Mouse (Mus musculus) c-Kit-positive CD71-negative TER-119-negative erythroid progenitor cells, embryonic 14.5 days (primary cell): ENCODE data around the gene Rela.
"Not testable (repeated sequence)": the region's sequence is repeated elsewhere in the genome, so short reads cannot be mapped to it uniquely, and the experiment has no call there.

Source experiments
- DNase-seq: peaks from one replicate; pipeline ENCODE4 v3.0.0-alpha.2; 2013; ENCODE audit warnings: low read depth

Rela gene

DNA sequence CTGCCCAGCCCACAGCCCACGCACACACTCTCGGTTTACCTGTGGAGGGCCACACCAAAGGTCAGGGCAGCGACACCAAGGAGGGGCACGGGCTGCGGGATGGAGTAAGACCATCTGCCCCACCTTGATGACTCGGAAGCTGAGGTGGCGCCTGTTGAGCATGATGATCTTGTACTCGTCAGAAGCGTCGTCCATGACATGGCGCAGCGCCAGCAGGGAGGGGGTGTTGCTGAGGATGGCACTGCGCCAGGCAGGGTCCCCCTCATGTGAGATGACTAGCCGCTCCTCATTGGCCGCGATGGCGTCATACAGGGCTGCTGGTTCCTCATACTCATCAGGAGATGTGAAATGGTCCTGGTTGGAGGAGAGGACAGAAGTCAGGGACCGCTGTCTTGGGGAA is 29.1 kb downstream of the Rela start:
- DNase-seq = no peak

GRCm38 (mm10) chr19:5668372-5668771 is 31.1 kb downstream of the Rela start:
- no peak for DNase-seq

GRCm38 (mm10) chr19:5680432-5680831 is 43.1 kb downstream of the Rela start:
- no peak for DNase-seq

- no peak for DNase-seq
Measured at GRCm38 (mm10) chr19:5684236-5684635, 47.0 kb downstream of the Rela start.

DNA sequence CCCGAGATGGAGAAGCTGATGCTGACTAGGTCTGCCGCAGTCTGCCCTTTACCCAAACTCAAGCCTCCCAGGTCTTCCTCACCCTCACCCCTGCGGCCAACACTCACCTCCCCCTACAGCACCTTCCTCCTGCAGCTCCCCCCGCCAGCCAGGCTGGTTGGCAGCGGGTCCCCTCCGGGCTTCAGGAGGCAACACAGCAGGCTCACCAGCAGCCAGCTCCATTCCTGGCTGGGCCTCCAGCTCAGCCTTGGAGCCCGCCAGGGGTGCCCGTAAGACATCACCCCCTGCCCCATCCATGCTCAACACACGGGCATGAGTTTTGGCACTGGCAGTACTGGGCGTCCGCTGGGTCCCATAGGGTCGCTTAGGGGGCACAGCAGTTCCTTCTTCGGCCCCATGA is 47.7 kb downstream of the Rela start:
- DNase-seq = no peak

- DNase-seq = no peak
Measured at GRCm38 (mm10) chr19:5685431-5685830, 48.1 kb downstream of the Rela start.

DNA sequence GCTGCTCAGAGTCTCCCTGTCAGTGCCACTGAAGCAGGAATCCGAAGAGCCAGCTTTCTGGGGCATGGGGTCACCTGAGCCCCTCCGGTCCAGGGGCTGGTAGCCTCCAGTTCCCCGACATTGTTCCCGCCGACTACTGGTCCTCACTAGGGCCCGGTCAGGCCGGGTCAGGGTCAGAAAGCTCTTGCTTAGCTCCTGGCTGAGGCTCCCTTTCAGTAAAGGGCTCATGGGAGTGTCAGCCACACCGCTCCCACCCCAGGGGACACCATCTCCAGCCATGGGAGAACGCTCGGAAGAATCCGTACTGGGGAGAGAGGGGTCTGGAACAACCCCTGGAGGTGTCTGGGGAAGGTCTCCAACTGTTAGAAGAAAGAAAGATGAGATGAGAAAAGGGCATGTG is 48.6 kb downstream of the Rela start:
- no peak for DNase-seq

DNA sequence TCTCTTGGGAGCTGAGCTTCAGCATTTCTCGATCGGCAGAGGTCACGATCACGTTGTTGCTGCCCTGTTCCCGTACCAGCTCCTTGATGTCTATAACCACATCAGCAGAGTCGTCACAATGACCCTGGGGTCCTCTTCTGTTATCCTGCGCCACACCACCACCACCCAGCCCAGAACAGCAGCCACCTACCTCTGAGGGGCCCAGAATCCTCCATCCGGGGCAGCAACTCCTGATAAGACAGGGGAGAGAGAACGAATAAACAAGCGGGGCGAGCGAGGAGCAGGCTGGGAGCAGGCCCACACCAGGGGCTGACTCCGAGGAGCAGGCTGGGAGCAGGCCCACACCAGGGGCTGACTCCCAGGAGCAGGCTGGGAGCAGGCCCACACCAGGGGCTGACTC is 49.2 kb downstream of the Rela start:
- no peak for DNase-seq

DNA sequence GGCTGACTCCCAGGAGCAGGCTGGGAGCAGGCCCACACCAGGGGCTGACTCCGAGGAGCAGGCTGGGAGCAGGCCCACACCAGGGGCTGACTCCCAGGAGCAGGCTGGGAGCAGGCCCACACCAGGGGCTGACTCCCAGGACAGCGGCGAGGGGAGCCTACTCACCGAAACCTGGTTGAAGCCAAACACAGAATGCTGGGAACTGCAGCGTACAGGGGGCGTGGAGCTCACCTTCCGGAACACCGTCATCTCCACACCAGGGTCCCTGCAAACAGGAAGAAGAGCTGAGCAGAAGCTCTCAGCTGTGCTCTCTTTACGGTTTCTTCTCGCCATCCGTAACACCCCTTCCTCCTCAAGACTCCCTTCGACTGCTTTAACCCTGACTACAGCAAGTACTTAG is 49.7 kb downstream of the Rela start:
- not testable (repeated sequence) for DNase-seq

DNA sequence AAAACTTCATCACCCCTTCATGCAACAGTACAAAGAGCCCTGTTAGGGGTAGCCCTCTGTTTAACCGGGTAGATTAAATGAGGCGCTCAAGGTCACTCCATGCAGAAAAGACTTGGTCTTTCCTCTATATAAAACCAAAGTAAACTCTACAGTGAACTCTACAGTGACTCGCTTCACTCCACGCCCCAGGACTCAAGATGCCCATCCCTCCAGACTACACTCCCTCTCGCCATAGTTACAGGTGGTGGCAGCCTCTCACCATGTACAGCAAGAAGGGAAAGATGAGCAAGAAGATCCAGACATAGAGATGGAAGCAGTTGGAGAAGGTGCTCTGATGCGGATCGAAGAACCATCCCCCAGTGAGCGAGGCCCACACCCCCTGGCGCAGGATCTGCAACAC is 50.5 kb downstream of the Rela start:
- no peak for DNase-seq

DNA sequence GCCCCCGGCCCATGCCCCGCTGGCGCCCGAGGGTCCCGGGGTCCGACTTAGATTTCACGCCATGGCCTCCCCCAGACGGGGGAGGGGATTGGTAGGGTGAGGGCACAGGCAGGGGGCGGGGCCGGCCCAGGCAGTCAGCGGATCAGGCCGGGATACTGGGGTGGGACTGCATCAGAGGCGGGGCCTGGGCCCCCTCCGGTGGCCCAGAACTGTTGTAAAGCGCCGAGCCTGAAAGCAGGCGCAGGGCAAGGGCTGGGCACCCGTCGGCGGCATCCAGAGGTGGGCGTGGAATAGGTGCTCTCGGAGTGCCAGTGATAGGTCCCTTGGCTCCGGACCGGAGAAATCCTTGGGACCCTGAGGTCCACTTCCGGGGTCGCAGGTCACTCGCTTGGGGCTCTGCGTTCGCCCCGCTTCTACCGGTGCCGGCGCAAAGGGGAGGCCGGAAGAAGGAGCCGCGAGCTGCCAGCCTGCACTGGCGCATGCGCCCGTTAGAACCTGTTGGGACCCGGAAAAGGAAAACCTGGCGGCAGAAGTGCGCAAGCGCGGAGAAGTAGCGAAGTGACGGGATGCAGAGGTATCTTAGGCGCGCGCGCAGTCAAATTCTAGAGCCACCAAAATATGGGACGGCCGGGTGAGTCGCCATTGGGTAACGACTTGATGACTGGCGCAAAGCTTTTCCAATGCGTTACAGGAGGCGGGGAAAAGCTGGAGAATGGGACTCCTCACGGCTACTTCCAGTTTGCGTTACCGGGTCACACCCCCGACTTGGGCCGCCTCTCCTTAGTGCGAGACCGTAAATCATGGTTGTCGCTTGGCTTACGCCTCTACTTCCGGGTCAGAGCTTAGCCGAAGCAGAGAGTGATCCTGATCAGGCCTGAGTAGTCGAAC is 51.2 kb downstream of the Rela start, which contains the start of the genes Map3k11 and Pcnx3:
Map3k11 (plus strand) TSS at position 543 of the 888 bp plus-strand sequence.
Pcnx3 (minus strand) TSS at position 709 of the 888 bp plus-strand sequence.
- DNase-seq = peak; percentile 97

DNA sequence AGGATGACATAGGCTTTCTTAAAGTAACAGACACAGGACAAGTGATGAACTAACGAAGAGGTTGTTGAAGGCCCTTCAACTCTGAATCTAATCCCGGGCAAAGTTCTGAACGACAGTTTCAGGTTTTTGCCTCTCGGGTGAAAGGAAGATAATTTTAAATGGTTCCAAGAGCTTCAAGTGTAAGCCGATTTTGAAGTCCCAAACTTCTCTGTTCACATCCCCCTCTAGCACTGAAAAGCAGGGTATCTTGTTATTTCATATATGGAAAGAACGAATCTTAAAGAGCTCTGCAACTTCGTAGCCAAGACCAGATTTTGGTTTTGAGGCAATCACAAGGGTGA is 51.8 kb downstream of the Rela start:
- DNase-seq = no peak

GRCm38 (mm10) chr19:5689565-5690342 is 52.5 kb downstream of the Rela start:
- DNase-seq = peak; percentile 83

GRCm38 (mm10) chr19:5690343-5690735 is 53.1 kb downstream of the Rela start:
- DNase-seq = no peak

- DNase-seq = no peak
Measured at GRCm38 (mm10) chr19:5691601-5692000, 54.3 kb downstream of the Rela start.

- no peak for DNase-seq
Measured at GRCm38 (mm10) chr19:5692086-5692912, 55.0 kb downstream of the Rela start.

- DNase-seq = no peak
Measured at GRCm38 (mm10) chr19:5692913-5693396, 55.7 kb downstream of the Rela start.

DNA sequence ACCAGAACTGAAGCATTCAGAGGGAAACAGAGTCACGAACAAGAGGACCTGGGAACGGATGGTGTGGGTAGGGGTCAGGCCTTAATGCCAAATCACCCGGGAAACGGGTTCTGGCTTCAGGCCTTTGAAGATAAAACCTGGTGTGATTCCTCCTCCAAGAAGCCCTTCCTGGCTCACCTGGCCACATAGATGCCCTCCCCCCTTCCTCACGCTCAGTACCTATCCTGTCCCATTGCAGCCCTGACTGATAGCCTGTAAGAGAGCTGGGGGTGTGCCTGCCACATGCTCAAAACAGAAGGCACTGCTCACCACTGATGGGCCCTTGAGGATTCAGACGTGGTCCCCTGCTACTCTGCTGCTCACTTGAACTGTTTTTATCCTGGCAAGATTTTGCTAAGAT is 56.5 kb downstream of the Rela start:
- DNase-seq = no peak

DNA sequence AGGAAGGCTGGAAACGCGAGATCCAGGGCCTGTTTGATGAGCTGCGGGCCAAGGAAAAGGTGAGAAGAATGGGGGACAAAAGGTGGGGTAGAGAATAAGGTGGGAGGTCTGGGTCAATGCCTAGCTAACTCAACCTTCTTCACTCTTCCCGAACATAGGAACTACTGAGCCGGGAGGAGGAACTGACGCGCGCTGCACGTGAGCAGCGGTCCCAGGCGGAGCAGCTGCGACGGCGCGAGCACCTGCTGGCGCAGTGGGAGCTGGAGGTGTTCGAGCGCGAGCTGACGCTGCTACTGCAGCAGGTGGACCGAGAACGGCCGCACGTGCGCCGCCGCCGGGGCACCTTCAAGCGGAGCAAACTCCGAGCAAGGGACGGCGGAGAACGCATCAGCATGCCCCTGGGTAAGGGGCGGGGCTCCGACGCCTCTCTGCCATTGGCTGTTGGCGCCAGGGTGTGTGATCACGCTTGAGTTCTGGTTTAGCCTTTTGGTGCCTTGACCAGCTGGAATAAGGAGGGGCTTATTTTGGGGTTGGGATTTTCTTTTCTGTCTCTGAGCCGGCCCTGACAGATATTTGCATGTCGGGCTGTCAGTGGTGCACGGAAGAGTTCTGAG is 58.7 kb downstream of the Rela start:
- DNase-seq = no peak
